Mouse (Mus musculus): ENCODE data around the gene Itpa. TPM values are rescaled to one million over a fixed set of nuclear protein-coding genes. Genes with fewer than 3 reads are reported as not detected.

The Itpa gene
- total RNA-seq, 2 experiments from 2014 or later: 10.7 to 12.5 TPM

GRCm38 (mm10) chr2:130653760-130654159 is 13.7 kb upstream of the Itpa start:
- DNase-seq: no peak
- intact Hi-C loops (cut with DNase I; ENCODE audit: low total_unique reads): no loop called here

- intact Hi-C loops (cut with DNase I; ENCODE audit: low total_unique reads): no loop called here
- no peak for DNase-seq
Observed at GRCm38 (mm10) chr2:130655660-130656339, 11.6 kb upstream of the Itpa start.

- DNase-seq: no peak
- intact Hi-C loops (cut with DNase I; ENCODE audit: low total_unique reads): no loop called here
Observed at GRCm38 (mm10) chr2:130656536-130656935, 10.9 kb upstream of the Itpa start.

GRCm38 (mm10) chr2:130657541-130657940 is 9.9 kb upstream of the Itpa start:
- no peak for DNase-seq
- intact Hi-C loops (cut with DNase I; ENCODE audit: low total_unique reads): no loop called here

- DNase-seq: no peak
- intact Hi-C loops (cut with DNase I; ENCODE audit: low total_unique reads): no loop called here
Observed at GRCm38 (mm10) chr2:130658530-130658929, 8.9 kb upstream of the Itpa start.

- intact Hi-C loops (cut with DNase I; ENCODE audit: low total_unique reads): no loop called here
- DNase-seq: no peak
Observed at GRCm38 (mm10) chr2:130663342-130663741, 4.1 kb upstream of the Itpa start.

GRCm38 (mm10) chr2:130664102-130664701 is 3.2 kb upstream of the Itpa start, which contains the start of gene Ddrgk1:
Ddrgk1 (minus strand) TSS chr2:130664659.
- DNase-seq: peak; percentile 93
- intact Hi-C loops (cut with DNase I; ENCODE audit: low total_unique reads): no loop called here

GRCm38 (mm10) chr2:130677211-130677610 is 9.8 kb downstream of the Itpa start:
- DNase-seq: no peak
- intact Hi-C loops (cut with DNase I; ENCODE audit: low total_unique reads): no loop called here

- DNase-seq: no peak
- intact Hi-C loops (cut with DNase I; ENCODE audit: low total_unique reads): no loop called here
Observed at GRCm38 (mm10) chr2:130679154-130679553, 11.7 kb downstream of the Itpa start.

GRCm38 (mm10) chr2:130679899-130680298 is 12.5 kb downstream of the Itpa start:
- no peak for DNase-seq
- intact Hi-C loops (cut with DNase I; ENCODE audit: low total_unique reads): no loop called here

- intact Hi-C loops (cut with DNase I; ENCODE audit: low total_unique reads): no loop called here
Observed at GRCm38 (mm10) chr2:130681531-130681930, 14.1 kb downstream of the Itpa start.

GRCm38 (mm10) chr2:130685426-130685825 is 18.0 kb downstream of the Itpa start:
- intact Hi-C loops (cut with DNase I; ENCODE audit: low total_unique reads): no loop called here

More at GRCm38 (mm10) chr2:130681531-130681930, 14.1 kb downstream of the Itpa start:
- no peak for DNase-seq

GRCm38 (mm10) chr2:130689011-130689410 is 21.6 kb downstream of the Itpa start:
- intact Hi-C loops (cut with DNase I; ENCODE audit: low total_unique reads): no loop called here
- no peak for DNase-seq

More at GRCm38 (mm10) chr2:130685426-130685825, 18.0 kb downstream of the Itpa start:
- no peak for DNase-seq

- no peak for DNase-seq
- intact Hi-C loops (cut with DNase I; ENCODE audit: low total_unique reads): no loop called here
Observed at GRCm38 (mm10) chr2:130693563-130693962, 26.2 kb downstream of the Itpa start.

GRCm38 (mm10) chr2:130696700-130697152 is 29.3 kb downstream of the Itpa start:
- intact Hi-C loops (cut with DNase I; ENCODE audit: low total_unique reads): no loop called here
- no peak for DNase-seq

GRCm38 (mm10) chr2:130697153-130697810 is 29.9 kb downstream of the Itpa start, which contains the start of gene Slc4a11:
Slc4a11 (minus strand) TSS chr2:130697519.
- intact Hi-C loops (cut with DNase I; ENCODE audit: low total_unique reads): no loop called here
- peak; percentile 52 for DNase-seq

GRCm38 (mm10) chr2:130697821-130698266 is 30.4 kb downstream of the Itpa start:
- no peak for DNase-seq
- intact Hi-C loops (cut with DNase I; ENCODE audit: low total_unique reads): no loop called here

- intact Hi-C loops (cut with DNase I; ENCODE audit: low total_unique reads): no loop called here
- DNase-seq: no peak
Observed at GRCm38 (mm10) chr2:130704040-130705001, 36.9 kb downstream of the Itpa start.

GRCm38 (mm10) chr2:130705178-130705577 is 37.8 kb downstream of the Itpa start:
- DNase-seq: no peak
- intact Hi-C loops (cut with DNase I; ENCODE audit: low total_unique reads): no loop called here
